Mouse (Mus musculus) Patski (cell line): ENCODE measurements around the gene Ampd2. TPM values are rescaled to one million over a fixed set of nuclear protein-coding genes. Genes with fewer than 3 reads are reported as not detected.
A peak's percentile ranks its signal among the peaks of the same experiment; 100 is the strongest.

Experiments used
- ATAC-seq: fragments of 100-300 bp; one replicate; pipeline ENCODE4 v1.8.0; 2021
- CTCF ChIA-PET: fragments of 350-600 bp; sonication (Branson Sonifier 250); formaldehyde crosslinking; loops from one replicate; lab custom pipeline; 2022; ENCODE audit warnings: inconsistent platforms; lab: Charles Lee
- POLR2A ChIA-PET: fragments of 350-600 bp; sonication (Branson Sonifier 250); formaldehyde crosslinking; loops from one replicate; lab custom pipeline; 2022; ENCODE audit warnings: antibody characterized with exemption, inconsistent platforms; lab: Charles Lee
- DNase-seq: peaks from one replicate; pipeline ENCODE4 v3.0.0-alpha.2; 2011; ENCODE audit warnings: low read depth, low spot score
- H3K27me3 ChIP-seq: fragments of 371-371 bp; one replicate; pipeline ENCODE4 v1.5.1; 2021
- CTCF ChIP-seq: fragments of 100-300 bp; IDR thresholded peaks from one replicate; pipeline ENCODE4 v1.5.1; 2021
- in situ Hi-C: fragments of 300-500 bp; cut with MboI; formaldehyde crosslinking; loops from 3 replicates; pipeline ENCODE4 v1.11.1; 2018; ENCODE audit warnings: low pct_unique_long_range_greater_than_20kb, mixed read lengths
- polyA plus RNA-seq: library from polyadenylated mRNA; unstranded; gene quantifications from one replicate; pipeline ENCODE4 v1.2.3, GENCODE M21; 2021

Gene Ampd2
- polyA plus RNA-seq, 1 experiment from 2014 or later: 78.2 TPM

DNA sequence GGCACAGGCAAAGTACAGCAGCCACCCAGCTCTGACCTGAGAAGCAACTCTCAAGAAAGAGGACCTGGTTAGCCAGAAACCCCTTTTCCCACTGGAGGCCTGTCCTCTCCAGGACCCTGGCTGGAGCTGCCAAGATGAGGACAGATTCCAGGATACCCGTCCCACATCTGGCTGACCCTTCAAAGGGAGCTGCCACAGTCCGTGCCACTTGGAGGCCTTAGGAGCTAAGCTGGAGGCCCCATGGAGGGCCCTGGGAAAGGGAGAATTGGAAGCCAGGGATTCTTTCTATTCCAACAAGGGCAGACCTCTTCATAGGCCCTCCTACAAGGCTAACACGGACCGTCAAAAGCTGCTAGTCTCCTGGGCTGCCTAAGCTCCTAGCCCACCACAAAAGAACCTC, 4.8 kb downstream of the Ampd2 start:
- TF ChIP-seq CTCF: no peak
- DNase-seq: no peak
- in situ Hi-C loops: loop anchor here (5.0 kb wide), 1 partner anchor 66 kb away; the partner anchor contains the start of gene Gnai3
- CTCF ChIA-PET: interaction anchor here (1.0 to 5.8 kb wide), 3 partner anchors 11 to 64 kb away, joined by 3 to 41 read pairs (median 4); partner anchors contain the start of gene Gnai3
- ATAC-seq: no peak
- no peaks in the 10 kb centered on the region for H3K27me3 ChIP-seq
- POLR2A ChIA-PET: interaction anchor here (1.1 to 1.9 kb wide), 2 partner anchors 18 to 64 kb away, joined by 3 to 7 read pairs; partner anchors contain the start of gene Gnai3

DNA sequence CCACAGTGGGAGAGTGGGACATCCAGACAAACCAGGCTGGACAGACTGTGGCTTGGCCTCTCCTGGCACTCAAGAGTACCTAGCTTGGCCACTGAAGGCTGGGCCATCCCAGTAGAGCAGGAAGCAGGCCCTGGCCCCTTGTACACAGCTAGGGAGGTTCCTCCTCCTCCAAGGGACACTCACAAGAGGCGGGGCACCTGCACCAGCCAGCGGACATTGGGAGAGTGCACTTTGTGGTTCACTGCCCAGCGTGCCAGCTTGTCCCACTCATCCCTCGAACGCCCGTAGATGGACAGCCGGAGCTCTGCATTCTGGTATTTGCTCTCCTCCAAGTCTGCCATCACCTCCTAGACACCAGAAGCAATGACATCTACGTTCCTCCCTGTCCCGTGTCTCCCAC, 9.6 kb downstream of the Ampd2 start:
- in situ Hi-C loops: no loop called here
- no peak for TF ChIP-seq CTCF
- ChIA-PET POLR2A (interaction anchor here (1.3 kb wide), 1 partner anchor 8 kb away, joined by 4 read pairs; no protein-coding TSS in a partner anchor), CTCF (interaction anchor here (0.9 to 1.9 kb wide), 4 partner anchors 12 to 89 kb away, joined by 3 to 6 read pairs (median 3); partner anchors contain the start of gene Gpr61)
- ATAC-seq (no peak), DNase-seq (no peak)
- no peaks in the 10 kb centered on the region for H3K27me3 ChIP-seq

DNA sequence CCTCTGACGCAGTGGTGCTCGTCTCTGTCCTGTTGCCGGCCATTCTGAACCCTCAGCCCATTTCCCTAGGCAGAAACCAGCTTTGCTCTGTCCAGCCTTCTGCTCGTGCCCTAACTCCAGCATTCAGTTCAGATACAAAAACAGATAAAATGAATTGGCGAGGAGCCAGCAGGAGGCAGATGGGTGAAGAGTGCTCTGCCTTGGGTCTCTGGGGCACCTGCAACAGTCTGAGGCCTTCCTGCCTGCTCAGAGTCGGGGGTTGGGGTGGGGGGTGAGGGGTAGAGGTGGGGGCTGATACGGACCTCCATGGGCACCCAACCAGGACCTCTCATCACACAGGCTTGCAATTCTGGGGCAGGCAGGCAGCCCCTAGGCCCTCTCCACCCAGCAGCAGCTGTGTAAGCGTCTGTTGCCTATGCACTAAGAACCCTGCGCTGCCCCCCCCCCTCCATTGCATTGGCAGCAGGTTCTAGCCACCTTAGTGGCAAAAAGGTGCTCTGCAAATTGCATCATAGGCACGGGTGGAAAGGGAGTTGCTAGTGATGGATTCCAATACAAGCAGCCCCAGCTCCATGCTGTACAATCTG, 13.4 kb downstream of the Ampd2 start:
- in situ Hi-C loops: no loop called here
- CTCF ChIA-PET: interaction anchor here (1.4 to 5.6 kb wide), 2 partner anchors 74 to 122 kb away, joined by 3 to 45 read pairs; partner anchors contain the start of gene Gnai3
- POLR2A ChIA-PET: interaction anchor here (0.9 to 1.4 kb wide), 2 partner anchors 57 to 74 kb away, joined by 4 read pairs; no protein-coding TSS in a partner anchor
- no peaks in the 10 kb centered on the region for H3K27me3 ChIP-seq
- no peak for DNase-seq
- ATAC-seq: no peak
- TF ChIP-seq CTCF: no peak

DNA sequence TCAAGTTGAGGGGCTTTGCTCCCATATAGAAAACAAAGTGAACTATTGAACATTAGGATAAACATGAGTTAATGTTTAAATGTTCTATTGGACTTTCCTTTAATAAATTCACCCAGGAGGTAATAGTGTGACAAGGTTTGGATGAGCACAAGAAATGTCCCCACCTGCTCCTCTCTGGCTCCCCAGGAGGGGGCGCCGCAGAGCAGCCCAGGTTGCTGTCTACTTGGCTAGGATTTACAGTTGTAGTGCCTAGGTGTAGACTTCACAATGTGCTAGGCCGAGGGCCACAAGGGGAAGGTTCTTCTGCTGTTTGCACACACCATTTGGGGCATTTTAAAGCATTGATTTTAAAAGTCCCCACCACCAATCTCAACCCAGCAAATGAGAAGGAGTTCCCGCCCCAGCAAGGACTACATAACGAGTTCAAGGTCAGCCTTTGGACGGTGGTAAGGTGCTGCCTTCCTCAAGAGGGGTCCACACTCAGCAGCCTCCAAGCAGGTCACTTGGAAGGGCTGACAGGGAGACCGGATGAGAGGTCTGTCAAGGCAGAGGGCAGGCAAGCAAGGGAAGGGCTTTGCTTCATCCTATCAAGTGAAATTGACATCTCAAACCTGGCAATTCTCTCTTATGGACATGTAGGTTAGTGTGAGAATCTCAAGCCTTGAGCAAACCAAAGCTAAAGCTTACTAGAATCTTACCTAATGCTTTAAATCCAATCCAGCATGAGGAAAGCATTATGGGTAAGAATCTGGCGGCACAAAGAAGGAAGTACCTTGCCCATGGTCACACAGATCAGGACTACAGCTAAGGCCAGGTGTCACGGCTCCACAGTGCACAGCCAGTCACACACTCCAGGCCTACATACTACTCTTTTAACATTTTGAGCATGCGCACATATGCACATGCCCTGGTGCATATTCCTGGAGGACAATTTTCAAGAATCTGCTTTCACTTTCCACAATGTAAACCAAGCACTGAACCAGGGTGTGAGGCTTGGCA, 15.9 kb downstream of the Ampd2 start:
- TF ChIP-seq CTCF: no peak
- ATAC-seq (peak; percentile 36), DNase-seq (no peak)
- no peaks in the 10 kb centered on the region for H3K27me3 ChIP-seq
- in situ Hi-C loops: no loop called here
- ChIA-PET POLR2A (interaction anchor here (0.7 kb wide), 1 partner anchor 19 kb away, joined by 4 read pairs; no protein-coding TSS in a partner anchor), CTCF (interaction anchor here (0.7 to 5.6 kb wide), 5 partner anchors 11 to 121 kb away, joined by 3 to 45 read pairs (median 3); partner anchors contain the start of gene Gnai3)

DNA sequence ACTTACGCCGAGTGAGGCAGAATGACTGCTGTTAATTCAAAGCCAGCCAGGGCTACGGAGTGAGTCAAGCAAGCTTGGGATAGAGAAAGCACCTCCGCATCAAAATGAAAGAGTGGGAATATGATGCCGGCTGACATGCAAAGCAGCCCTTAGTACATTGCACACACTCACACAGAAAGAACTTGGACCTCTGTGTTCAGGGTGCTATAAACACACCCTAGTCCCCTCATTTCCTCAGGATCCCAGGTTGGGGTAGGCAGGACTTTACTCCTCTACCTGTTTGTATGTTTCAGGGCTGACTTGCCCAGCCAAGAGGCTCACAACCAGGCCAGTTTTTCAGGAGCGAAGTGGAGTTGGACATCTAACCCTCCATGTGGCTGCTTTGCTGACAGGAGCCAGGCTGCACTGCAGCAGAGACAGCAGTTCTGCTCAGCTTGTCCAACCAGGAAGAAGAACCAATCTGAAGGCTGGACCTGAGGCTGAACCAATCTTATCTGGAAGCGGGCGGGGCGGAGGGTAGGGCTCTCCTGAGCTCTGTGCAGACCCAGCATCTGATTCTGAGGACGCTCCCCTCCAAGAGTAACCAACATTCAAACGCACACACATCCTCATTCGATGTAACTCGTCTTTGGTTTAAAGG, 17.1 kb downstream of the Ampd2 start:
- H3K27me3 ChIP-seq: no peaks in the 10 kb centered on the region
- in situ Hi-C loops: loop anchor here (10.0 kb wide), 1 partner anchor 375 kb away; the partner anchor contains the start of gene Ahcyl1
- DNase-seq (no peak), ATAC-seq (no peak)
- CTCF ChIA-PET: interaction anchor here (0.7 to 5.6 kb wide), 3 partner anchors 9 to 120 kb away, joined by 3 to 45 read pairs (median 6); partner anchors contain the start of gene Gnai3
- POLR2A ChIA-PET: no interaction called here
- no peak for TF ChIP-seq CTCF

DNA sequence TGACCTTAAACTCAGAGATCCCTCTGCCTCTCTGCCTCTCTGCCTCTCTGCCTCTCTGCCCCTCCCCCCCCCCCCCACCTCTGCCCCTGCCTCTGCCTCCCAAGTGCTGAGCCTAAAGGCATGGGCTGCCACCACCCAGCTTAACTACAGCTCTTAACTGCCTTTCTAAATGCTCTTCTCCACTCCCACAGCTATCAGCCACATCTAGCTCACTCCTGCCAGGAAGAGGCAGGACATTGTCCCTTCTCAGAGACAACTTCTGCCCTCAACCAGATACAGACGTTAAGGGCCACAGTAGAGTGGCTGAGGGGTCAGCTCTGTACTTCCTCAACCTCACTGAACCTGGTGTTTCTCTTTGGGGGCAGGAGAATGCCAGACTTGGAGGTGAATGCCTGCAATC, 17.6 kb downstream of the Ampd2 start:
- no peak for TF ChIP-seq CTCF
- ChIA-PET POLR2A (interaction anchor here (0.6 to 1.2 kb wide), 3 partner anchors 68 to 80 kb away, joined by 3 read pairs; no protein-coding TSS in a partner anchor), CTCF (interaction anchor here (1.3 to 5.6 kb wide), 3 partner anchors 10 to 78 kb away, joined by 3 to 45 read pairs (median 6); partner anchors contain the start of gene Gnai3)
- ATAC-seq (no peak), DNase-seq (no peak)
- in situ Hi-C loops: loop anchor here (10.0 kb wide), 1 partner anchor 374 kb away; the partner anchor contains the start of gene Ahcyl1
- H3K27me3 ChIP-seq: no peaks in the 10 kb centered on the region

DNA sequence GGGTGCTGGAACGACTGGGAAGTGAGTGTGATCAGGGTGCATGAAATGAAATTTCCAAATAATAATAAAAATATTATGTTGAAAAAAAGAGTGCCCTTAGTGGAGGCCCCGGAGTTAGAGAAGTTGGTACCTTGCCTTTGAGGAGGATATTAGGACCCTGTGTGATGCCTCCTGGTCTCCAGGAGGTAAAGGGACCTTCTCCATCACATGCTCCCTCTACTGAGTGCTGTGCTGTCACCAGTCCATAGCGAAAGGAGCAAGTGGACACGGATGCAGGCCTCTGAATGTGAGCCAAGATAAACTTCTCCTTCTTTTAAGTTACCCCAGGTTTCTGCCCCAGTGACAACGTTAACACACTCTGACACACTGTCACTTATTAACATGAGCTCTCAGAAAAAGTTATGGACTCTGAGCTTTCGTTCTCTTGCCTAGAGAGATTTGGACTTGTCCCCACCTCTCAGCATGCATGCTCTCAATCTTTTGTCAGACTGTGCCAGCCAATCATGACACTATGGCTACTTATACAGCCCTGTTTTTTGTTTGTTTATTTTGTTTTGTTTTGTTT, 19.0 kb downstream of the Ampd2 start:
- no peak for ATAC-seq
- no peak for TF ChIP-seq CTCF
- no peak for DNase-seq
- in situ Hi-C loops: loop anchor here (10.0 kb wide), 1 partner anchor 373 kb away; the partner anchor contains the start of gene Ahcyl1
- H3K27me3 ChIP-seq: no peaks in the 10 kb centered on the region
- ChIA-PET CTCF (interaction anchor here (0.9 to 5.6 kb wide), 4 partner anchors 9 to 80 kb away, joined by 3 to 45 read pairs (median 4); partner anchors contain the start of gene Gnai3), POLR2A (interaction anchor here (1.2 kb wide), 1 partner anchor 81 kb away, joined by 3 read pairs; no protein-coding TSS in a partner anchor)

DNA sequence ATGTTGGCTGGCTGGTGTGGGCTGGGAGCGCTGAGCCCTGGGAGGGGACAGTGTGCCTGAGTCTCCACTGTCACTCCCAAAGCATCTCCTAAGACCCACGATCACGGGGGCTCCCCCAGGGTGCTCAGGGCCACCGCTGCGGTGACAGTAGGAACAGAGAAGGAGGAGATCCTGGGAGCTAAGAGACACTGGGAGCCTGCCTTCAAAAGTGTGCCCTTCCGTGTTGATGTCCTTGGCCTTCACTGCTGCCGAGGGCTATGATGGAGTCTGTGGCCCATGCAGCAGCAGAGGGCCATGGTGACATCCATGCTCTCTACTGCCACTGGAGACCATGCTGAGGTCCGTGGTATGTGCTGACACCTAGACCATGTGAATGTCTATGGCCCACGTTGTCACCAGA, 20.9 kb downstream of the Ampd2 start:
- DNase-seq: no peak
- TF ChIP-seq CTCF: no peak

DNA sequence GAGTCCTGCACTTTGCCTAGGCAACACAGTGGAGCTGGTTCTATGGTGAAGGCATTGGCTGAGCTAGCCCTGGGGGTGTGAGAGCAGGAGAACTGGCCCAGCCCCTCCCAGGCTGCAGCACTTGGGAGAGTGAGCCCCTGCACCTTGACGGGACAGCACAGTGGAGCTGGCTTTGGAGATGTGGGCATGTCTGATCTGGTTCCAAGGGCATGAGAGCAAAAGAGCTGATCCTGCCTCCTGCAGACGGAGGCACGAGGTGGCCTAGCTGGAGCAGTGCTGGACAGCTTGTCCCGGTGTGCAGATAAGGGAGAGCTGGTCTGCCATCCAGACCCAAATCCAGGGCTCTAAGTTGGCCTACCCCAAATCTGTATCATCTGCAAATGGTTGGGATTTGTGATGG, 21.8 kb downstream of the Ampd2 start:
- ATAC-seq (no peak), DNase-seq (no peak)
- ChIA-PET POLR2A (no interaction called here), CTCF (interaction anchor here (0.8 to 4.4 kb wide), 5 partner anchors 11 to 197 kb away, joined by 3 to 27 read pairs (median 3); no protein-coding TSS in a partner anchor)
- no peak for TF ChIP-seq CTCF
- H3K27me3 ChIP-seq: no peaks in the 10 kb centered on the region
- in situ Hi-C loops: loop anchor here (5.0 to 10.0 kb wide), 4 partner anchors 47 to 370 kb away; partner anchors contain the start of genes Ahcyl1 and Gstm1

More for the DNA sequence above, 20.9 kb downstream of the Ampd2 start:
- ATAC-seq: no peak
- POLR2A ChIA-PET: no interaction called here
- in situ Hi-C loops: loop anchor here (10.0 kb wide), 1 partner anchor 371 kb away; the partner anchor contains the start of gene Ahcyl1
- no peaks in the 10 kb centered on the region for H3K27me3 ChIP-seq
- CTCF ChIA-PET: interaction anchor here (1.2 to 2.3 kb wide), 2 partner anchors 13 to 83 kb away, joined by 3 to 6 read pairs; no protein-coding TSS in a partner anchor
